Mouse (Mus musculus) T-cell, adult 66 days (primary cell): ENCODE results near the gene Polr3gl. TPM values are rescaled to one million over a fixed set of nuclear protein-coding genes. Genes with fewer than 3 reads are reported as not detected.

ENCODE experiments used
- total RNA-seq, 2 experiments: library from RNA; stranded (reverse); gene quantifications; 3 replicates in 1 of 2; 4 replicates in 1 of 2; pipeline ENCODE4 v1.2.4; 2023

Gene Polr3gl
- 10 to 100 TPM; 28.1 to 36.3 TPM for total RNA-seq

GRCm38 (mm10) chr3:96593790-96594560 is at the start of gene Polr3gl:
TSS of gene Polr3gl (minus strand) at chr3:96594181.

DNA sequence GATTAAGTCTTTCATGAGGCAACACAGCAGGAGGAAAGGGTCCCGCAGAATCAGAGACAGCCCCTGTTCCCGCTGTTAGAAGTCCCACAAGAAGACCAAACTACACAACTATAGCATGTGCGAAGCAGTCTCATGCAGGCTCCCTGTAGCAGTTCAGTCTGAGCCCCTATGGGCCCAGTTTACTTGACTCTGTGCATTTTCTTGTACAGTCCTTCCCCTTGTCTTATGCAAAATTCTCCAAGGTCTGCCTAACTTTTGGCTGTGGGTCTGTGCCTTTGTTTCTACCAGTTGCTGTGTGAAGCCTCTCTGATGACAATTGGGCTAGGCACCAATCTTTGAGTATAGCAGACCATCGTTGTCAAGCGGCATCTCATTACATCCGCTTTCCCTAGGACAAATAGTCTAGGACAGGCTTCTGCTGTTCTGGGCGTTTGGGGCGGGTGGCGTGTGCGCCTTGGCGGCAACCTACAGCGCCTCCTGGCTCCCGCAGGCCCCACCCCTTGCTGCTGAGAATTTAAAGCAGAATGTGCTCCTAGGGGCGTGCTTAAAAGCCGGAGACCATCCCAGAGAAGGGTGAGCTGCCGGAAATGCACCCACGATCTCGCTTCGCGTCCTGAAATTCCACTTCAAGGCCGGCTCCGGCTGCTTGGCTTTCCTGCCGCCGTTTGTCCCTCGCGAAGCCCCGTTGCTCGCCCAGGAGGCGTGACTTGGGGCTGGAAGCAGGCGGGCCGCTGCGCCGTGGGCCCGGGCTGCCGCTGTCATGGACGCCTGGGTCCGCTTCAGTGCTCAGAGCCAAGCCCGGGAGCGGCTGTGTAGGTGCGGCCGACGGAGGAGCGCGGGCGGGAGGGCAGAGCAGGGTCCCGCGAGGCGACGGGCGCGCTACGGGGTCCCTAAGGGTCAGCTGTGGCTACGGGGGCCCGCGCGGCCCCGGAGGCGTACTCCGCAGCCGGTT is 41.2 kb upstream of the Polr3gl start, which contains the start of the genes Pex11b and Gm42957:
Gene Pex11b (plus strand): TSS at position 449 of the 952 bp plus-strand sequence.
Gene Gm42957 (plus strand): TSS at position 547 of the 952 bp plus-strand sequence.

DNA sequence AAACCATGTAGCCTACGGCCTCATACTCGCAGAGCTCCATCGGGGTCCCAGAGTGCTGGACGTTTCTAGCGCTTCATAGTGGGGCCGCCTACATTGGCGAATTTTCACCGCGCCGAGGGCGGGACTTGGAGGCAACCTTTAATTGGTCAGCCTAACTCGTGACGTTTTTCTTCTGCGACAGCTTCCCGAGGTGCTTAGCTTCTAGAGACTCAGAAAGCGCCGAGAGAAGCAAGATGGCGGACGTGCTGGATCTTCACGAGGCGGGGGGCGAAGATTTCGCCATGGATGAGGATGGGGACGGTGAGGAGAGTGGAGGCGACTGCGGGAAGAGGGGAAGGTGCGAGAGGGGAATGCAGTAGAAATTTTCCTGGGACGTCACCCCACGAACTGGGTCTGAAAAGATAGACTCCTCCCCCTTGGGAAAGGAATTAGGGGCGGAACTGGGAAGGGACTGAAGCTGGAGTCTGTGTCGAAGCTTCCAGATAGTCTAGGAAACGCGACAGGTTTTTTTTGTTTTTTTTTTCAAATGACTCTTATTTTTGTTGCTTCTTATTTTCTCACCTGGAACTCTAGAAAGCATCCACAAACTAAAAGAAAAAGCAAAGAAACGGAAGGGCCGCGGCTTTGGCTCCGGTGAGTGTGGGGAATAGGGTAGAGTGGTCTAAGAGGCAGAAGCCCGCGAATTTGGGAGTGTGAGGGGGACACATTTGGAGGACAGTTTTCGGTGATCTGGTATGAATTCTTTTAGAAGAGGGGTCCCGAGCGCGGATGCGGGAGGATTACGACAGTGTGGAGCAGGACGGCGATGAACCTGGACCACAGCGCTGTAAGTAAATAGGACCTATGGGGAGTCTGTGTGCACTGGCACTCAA is 36.0 kb upstream of the Polr3gl start, which contains the start of gene Rbm8a:
Gene Rbm8a (plus strand): TSS at position 205 of the 872 bp plus-strand sequence.

GRCm38 (mm10) chr3:96600639-96601250 is 6.8 kb upstream of the Polr3gl start, which contains the start of gene Lix1l:
TSS of gene Lix1l (plus strand) at chr3:96601149.

GRCm38 (mm10) chr3:96596228-96596707 is 2.3 kb upstream of the Polr3gl start, which contains the start of gene Ankrd34a:
TSS of gene Ankrd34a (plus strand) at chr3:96596636.

GRCm38 (mm10) chr3:96576690-96577541 is 17.1 kb downstream of the Polr3gl start, which contains the start of gene Gm16253:
TSS of gene Gm16253 (plus strand) at chr3:96576984.

DNA sequence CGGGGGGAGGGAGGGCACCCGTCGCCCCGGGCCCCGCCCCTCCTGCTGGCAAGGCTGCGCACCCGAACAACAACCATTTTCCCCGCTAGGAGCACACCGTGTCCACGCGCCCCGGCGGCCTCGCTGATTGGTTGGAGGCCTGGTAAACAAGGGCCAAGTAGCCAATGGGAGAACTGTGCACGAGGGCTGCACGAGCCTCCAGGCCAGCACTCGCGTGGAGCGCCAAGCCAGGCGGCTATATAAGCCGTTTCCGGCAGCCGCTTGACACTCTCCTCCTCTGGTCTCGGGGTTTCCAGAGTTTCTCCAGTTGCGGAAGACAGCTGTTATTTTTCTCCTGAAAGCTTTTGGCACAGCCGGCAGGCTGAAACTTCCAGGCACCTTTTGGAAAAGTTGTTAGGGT is 36.3 kb downstream of the Polr3gl start, which contains the start of gene Txnip:
Gene Txnip (plus strand): TSS at position 264 of the 400 bp plus-strand sequence.

Other genes with a start within 250 kb of the Polr3gl start
- gene BC107364, start 141.9 kb downstream of the Polr3gl start, total RNA-seq = not detected
- not detected for gene Hfe2, start 69.0 kb downstream of the Polr3gl start, total RNA-seq
- gene Txnip, start 36.2 kb downstream of the Polr3gl start, total RNA-seq = 100 to 1,000 TPM; 532 to 583 TPM
- gene Gm16253, start 17.2 kb downstream of the Polr3gl start, total RNA-seq = not detected
- not detected for gene Ankrd34a, start 2.5 kb upstream of the Polr3gl start, total RNA-seq
- under 1 TPM in 1 of 2 experiments, not detected in 1; 0.50 TPM for gene Lix1l, start 7.0 kb upstream of the Polr3gl start, total RNA-seq
- 10 to 100 TPM; 84.7 to 87.2 TPM for gene Rbm8a, start 35.8 kb upstream of the Polr3gl start, total RNA-seq
- 10 to 100 TPM; 20.8 to 23.0 TPM for gene Pex11b, start 41.2 kb upstream of the Polr3gl start, total RNA-seq
- under 1 TPM; 0.29 to 0.39 TPM for gene Gm42957, start 41.3 kb upstream of the Polr3gl start, total RNA-seq
- gene Itga10, start 51.4 kb upstream of the Polr3gl start, total RNA-seq = 1 to 10 TPM; 2.1 to 2.9 TPM
- gene Ankrd35, start 76.0 kb upstream of the Polr3gl start, total RNA-seq = under 1 TPM in 1 of 2 experiments, not detected in 1; 0.15 TPM
- 10 to 100 TPM; 21.5 to 23.0 TPM for gene Pias3, start 102.2 kb upstream of the Polr3gl start, total RNA-seq
- 1 to 10 TPM; 2.7 to 4.4 TPM for gene Nudt17, start 114.4 kb upstream of the Polr3gl start, total RNA-seq
- gene Polr3c, start 133.4 kb upstream of the Polr3gl start, total RNA-seq = 10 to 100 TPM; 65.6 TPM
- 10 to 100 TPM; 49.3 to 52.8 TPM for gene Rnf115, start 133.5 kb upstream of the Polr3gl start, total RNA-seq
- gene Pdzk1, start 235.1 kb upstream of the Polr3gl start, total RNA-seq = 1 to 10 TPM in 1 of 2 experiments, not detected in 1; 1.3 TPM
- 10 to 100 TPM; 20.5 to 27.5 TPM for gene Cd160, start 235.2 kb upstream of the Polr3gl start, total RNA-seq